Mouse (Mus musculus) bone marrow, adult 2 months (tissue): ENCODE data around the gene Tmem232.

Experiments
- CTCF ChIP-seq: fragments of 200-500 bp; IDR thresholded peaks from 2 replicates; pipeline ENCODE4 v1.5.1; 2011; ENCODE audit warnings: low read length, control low read depth; ENCODE audit not compliant: control insufficient read depth, insufficient read depth
- POLR2A ChIP-seq: fragments of 200-500 bp; IDR thresholded peaks from 2 replicates; pipeline ENCODE4 v1.6.1; 2011; ENCODE audit warnings: low read depth, mild to moderate bottlenecking, control low read depth, low read length, borderline replicate concordance; ENCODE audit not compliant: control insufficient read depth

- TF ChIP-seq CTCF (no peak), POLR2A (no peak)
Observed at GRCm38 (mm10) chr17:65552426-65552997, 11.9 kb upstream of the Tmem232 start.
